Mouse (Mus musculus) MEL (cell line): ENCODE data around the gene Catsperg1.

Experiments used
- CTCF ChIP-seq, 3 experiments: IDR thresholded peaks in 2 of 3; conservative IDR thresholded peaks in 1 of 3; 2 replicates each; pipeline ENCODE4 v1.5.1; 2011 to 2012; ENCODE audit warnings: low read length in 3 of 3, low read depth in 2 of 3, mild to moderate bottlenecking in 2 of 3, improper control_type of control experiment in 1 of 3, inconsistent platforms in 1 of 3, mixed read lengths in 1 of 3, moderate library complexity in 1 of 3; ENCODE audit not compliant: control insufficient read depth in 1 of 3, insufficient read depth in 1 of 3, poor library complexity in 1 of 3, severe bottlenecking in 1 of 3
- USF2 ChIP-seq, 2 experiments: IDR thresholded peaks; 2 replicates each; pipeline ENCODE4 v1.6.1; 2011 to 2012; ENCODE audit warnings: improper control_type of control experiment in 2 of 2, low read length in 2 of 2, borderline replicate concordance in 1 of 2, inconsistent platforms in 1 of 2, low read depth in 1 of 2, mild to moderate bottlenecking in 1 of 2; ENCODE audit not compliant: insufficient read depth in 1 of 2

GRCm38 (mm10) chr7:29234661-29235060 is 20.8 kb upstream of the Catsperg1 start:
- TF ChIP-seq CTCF (IDR thresholded peaks at IDR 0.05 in 2 of 3, conservative IDR thresholded peaks at IDR 0.05 in 1 of 3; ENCODE audit: control insufficient read depth in 1 of 3, insufficient read depth in 1 of 3, low read depth in 2 of 3, low read length in 3 of 3, poor library complexity in 1 of 3, severe bottlenecking in 1 of 3) (peak; percentile 50 to 68 (median 62)), USF2 (IDR thresholded peaks at IDR 0.05; ENCODE audit: borderline replicate concordance in 1 of 2, insufficient read depth in 1 of 2, low read depth in 1 of 2, low read length in 2 of 2) (no peak)
